9 mouse cellular contexts compared by ENCODE assay signal in genomic region chr7:73535861-73536200, GRCm38 (mm10). TPM values are rescaled to one million over a fixed set of nuclear protein-coding genes. Genes with fewer than 3 reads are reported as not detected.
DNase-seq lines count a peak whose midpoint lies in the region; ATAC-seq and TF ChIP-seq lines count a peak whose summit lies in the region.
"Had no signal": no experiment of that assay in that cellular context is flagged by ENCODE, and none has a peak within 500 bp of the region (broad histone marks: within the 10 kb centered on the region; RNA-seq: fewer than 3 reads in every experiment).

No protein-coding gene starts in this region.

- H3K27ac ChIP-seq in forebrain, embryonic 15.5 days (replicated peaks): peak overlapping the region; percentile 49
- H3K27ac ChIP-seq in forebrain, embryonic 10.5 days: no peak overlapping the region
- peak overlapping the region; percentile 91; the same call in 1 of the 2 replicates for H3K27ac ChIP-seq in left cerebral cortex, adult 2 months
- peak overlapping the region; percentile 44; the same call in 1 of the 2 replicates for H3K27ac ChIP-seq in embryonic fibroblast, embryonic 13.5 days (ENCODE audit: insufficient read depth, low read length)
- H3K27ac ChIP-seq in liver, embryonic 13.5 days: no peak overlapping the region

- H3K9me3 ChIP-seq in forebrain, embryonic 15.5 days: no peaks in the 10 kb centered on the region
- no peaks in the 10 kb centered on the region for H3K9me3 ChIP-seq in forebrain, embryonic 10.5 days
- no peaks in the 10 kb centered on the region for H3K9me3 ChIP-seq in liver, embryonic 13.5 days (replicated peaks)

- no peak overlapping the region for H3K9ac ChIP-seq in forebrain, embryonic 15.5 days (replicated peaks)
- H3K9ac ChIP-seq in liver, embryonic 13.5 days: 0 out of 2 replicates have a peak overlapping the region, but pooled peaks have one; percentile 10

- H3K27me3 ChIP-seq in forebrain, embryonic 15.5 days: no peaks in the 10 kb centered on the region
- H3K27me3 ChIP-seq in forebrain, embryonic 10.5 days (ENCODE audit: poor library complexity, severe bottlenecking): no peaks in the 10 kb centered on the region
- H3K27me3 ChIP-seq in liver, embryonic 13.5 days: no peaks in the 10 kb centered on the region

- TF ChIP-seq POLR2A in embryonic fibroblast, embryonic 13.5 days (IDR thresholded peaks at IDR 0.05; ENCODE audit: low read depth, low read length): no peak

- 55% methylated on average over 4 of the region's 4 CpGs for WGBS in forebrain, embryonic 15.5 days
- WGBS in forebrain, embryonic 10.5 days: 84% methylated on average over 4 of the region's 4 CpGs
- WGBS in liver, embryonic 13.5 days (ENCODE audit: insufficient replicate concordance): 71% methylated on average over 4 of the region's 4 CpGs

- H3K36me3 ChIP-seq in forebrain, embryonic 15.5 days: no peaks in the 10 kb centered on the region
- peaks cover 35% of the 10 kb centered on the region for H3K36me3 ChIP-seq in forebrain, embryonic 10.5 days (replicated peaks)
- peaks cover 42% of the 10 kb centered on the region for H3K36me3 ChIP-seq in liver, embryonic 13.5 days

- no peak overlapping the region for H3K4me2 ChIP-seq in forebrain, embryonic 15.5 days (replicated peaks)
- peak overlapping the region; percentile 1; the same call in 1 of the 2 replicates for H3K4me2 ChIP-seq in liver, embryonic 13.5 days

- H3K4me3 ChIP-seq in forebrain, embryonic 15.5 days: no peak overlapping the region
- no peak overlapping the region for H3K4me3 ChIP-seq in forebrain, embryonic 10.5 days
- H3K4me3 ChIP-seq in left cerebral cortex, adult 2 months: no peak overlapping the region
- H3K4me3 ChIP-seq in embryonic fibroblast, embryonic 13.5 days (ENCODE audit: insufficient read depth, low read length): no peak overlapping the region
- H3K4me3 ChIP-seq in liver, embryonic 13.5 days (replicated peaks): no peak overlapping the region

- TF ChIP-seq CTCF in left cerebral cortex, adult 2 months (IDR thresholded peaks at IDR 0.05): no peak
- TF ChIP-seq CTCF in embryonic fibroblast, embryonic 13.5 days (IDR thresholded peaks at IDR 0.05; ENCODE audit: borderline replicate concordance, insufficient read depth, low read length): no peak

- intact Hi-C loops in left cerebral cortex, adult 2 months (cut with DNase I): no loop called here
- intact Hi-C loops in left cerebral cortex, postnatal 4 days (cut with DNase I): no loop called here

- ATAC-seq in forebrain, embryonic 15.5 days (replicated peaks): no peak
- ATAC-seq in liver, embryonic 13.5 days (ENCODE audit: low read depth): no peak
- ATAC-seq: inflammation-experienced regulatory T-cells, adult 6 months had no signal

- peaks cover 63% of the 10 kb centered on the region for H3K4me1 ChIP-seq in forebrain, embryonic 15.5 days
- H3K4me1 ChIP-seq in forebrain, embryonic 10.5 days: peaks cover 52% of the 10 kb centered on the region
- H3K4me1 ChIP-seq in embryonic fibroblast, embryonic 13.5 days (ENCODE audit: control insufficient read depth, insufficient read depth, low read length): peaks cover 26% of the 10 kb centered on the region
- peaks cover 59% of the 10 kb centered on the region for H3K4me1 ChIP-seq in liver, embryonic 13.5 days (replicated peaks)

- DNase-seq in forebrain, embryonic 10.5 days (ENCODE audit: extremely low spot score, low spot score): no peak
- DNase-seq in left cerebral cortex, adult 2 months (ENCODE audit: extremely low spot score in 1 of 2, low spot score in 2 of 2): peak in 1 of 2 experiments; percentile 4
- no peak for DNase-seq in left cerebral cortex, postnatal 4 days
- no peak for DNase-seq in liver, embryonic 13.5 days
- no peak for DNase-seq in urinary bladder, postnatal 36 days (ENCODE audit: low spot score in 2 of 2)
- no peak for DNase-seq in embryo, embryonic 10 days (ENCODE audit: low spot score)

RNA-seq across cellular contexts. Expression of gene Chd2, which starts 5.8 kb away (rescaled TPM):
- 58.0 and 67.1 TPM in 2 replicates for polyA plus RNA-seq in forebrain, embryonic 15.5 days (2015; fragmentation: Nextera tagmentation; extraction: Ambion mirVana)
- polyA plus RNA-seq in forebrain, embryonic 10.5 days (2016; fragmentation: Nextera tagmentation; extraction: Ambion mirVana): 45.1 and 45.7 TPM in 2 replicates
- total RNA-seq in left cerebral cortex, adult 2 months (2021): 10 to 100 TPM; 57.4 to 60.3 TPM
- total RNA-seq in left cerebral cortex, postnatal 4 days (2021): 10 to 100 TPM; 52.5 to 57.9 TPM
- polyA plus RNA-seq in embryonic fibroblast, embryonic 13.5 days (2011; ENCODE audit: insufficient read length, low read depth, missing spikeins): 45.2 and 51.4 TPM in 2 replicates
- polyA plus RNA-seq in liver, embryonic 13.5 days (2015; fragmentation: Nextera tagmentation; extraction: Ambion mirVana): 18.8 and 25.6 TPM in 2 replicates

Comparison
In these comparisons a context has a peak if more than half of its experiments do, and no peak if none do; other contexts are left out.
1. H3K27ac ChIP-seq: peak in forebrain, embryonic 15.5 days (single experiment), left cerebral cortex, adult 2 months (single experiment) and embryonic fibroblast, embryonic 13.5 days (single experiment); none in forebrain, embryonic 10.5 days (single experiment) and liver, embryonic 13.5 days (single experiment).